Mouse (Mus musculus) spleen, adult 2 months (tissue): Measurements from ENCODE around the gene Sec14l2.

Source experiments
- CTCF ChIP-seq: fragments of 200-500 bp; IDR thresholded peaks from 2 replicates; pipeline ENCODE4 v1.5.1; 2011; ENCODE audit warnings: mild to moderate bottlenecking, inconsistent platforms; ENCODE audit not compliant: insufficient read depth, insufficient read length, insufficient replicate concordance; ENCODE audit errors: extremely low read depth
- POLR2A ChIP-seq: fragments of 200-500 bp; IDR thresholded peaks from 2 replicates; pipeline ENCODE4 v1.6.1; 2011; ENCODE audit warnings: low read depth, low read length, inconsistent platforms

- no peak for TF ChIP-seq CTCF
- TF ChIP-seq POLR2A, result no peak
These were observed 5.7 kb downstream of the Sec14l2 start for GRCm38 (mm10) chr11:4117372-4118071.
